Mouse (Mus musculus) forebrain, postnatal 0 days (tissue): ENCODE data around the gene Syne4. TPM values are rescaled to one million over a fixed set of nuclear protein-coding genes. Genes with fewer than 3 reads are reported as not detected.

Source experiments
- ATAC-seq: fragments of 200-750 bp; cut with Nextera tagmentation; 2 replicates; pipeline ENCODE4 v1.8.0; 2017; ENCODE audit warnings: mild to moderate bottlenecking, moderate library complexity
- DNase-seq: peaks from one replicate; pipeline ENCODE4 v3.0.0-alpha.2; 2015
- H3K27ac ChIP-seq: fragments of 300-500 bp; sonication (generic); 2 replicates; pipeline ENCODE4 v1.5.1; 2014; ENCODE audit warnings: low read depth, mild to moderate bottlenecking, antibody characterized with exemption, low read length, moderate library complexity, mixed read lengths
- H3K27me3 ChIP-seq: fragments of 300-500 bp; sonication (generic); 2 replicates; pipeline ENCODE4 v1.6.1; 2014; ENCODE audit warnings: mild to moderate bottlenecking, low read length, mixed read lengths; ENCODE audit not compliant: insufficient read depth
- H3K36me3 ChIP-seq: fragments of 300-500 bp; sonication (generic); 2 replicates; pipeline ENCODE4 v1.6.1; 2014; ENCODE audit warnings: mild to moderate bottlenecking, moderate library complexity; ENCODE audit not compliant: insufficient read depth
- H3K4me1 ChIP-seq: fragments of 300-500 bp; sonication (generic); 2 replicates; pipeline ENCODE4 v1.6.1; 2014; ENCODE audit warnings: antibody characterized with exemption; ENCODE audit not compliant: insufficient read depth
- H3K4me2 ChIP-seq: fragments of 300-500 bp; sonication (generic); 2 replicates; pipeline ENCODE4 v1.6.1; 2014; ENCODE audit warnings: low read depth, mild to moderate bottlenecking, moderate library complexity
- H3K4me3 ChIP-seq: fragments of 300-500 bp; sonication (generic); 2 replicates; pipeline ENCODE4 v1.5.1; 2014; ENCODE audit warnings: low read depth, low read length, mixed read lengths
- H3K9ac ChIP-seq: fragments of 300-500 bp; sonication (generic); 2 replicates; pipeline ENCODE4 v1.6.1; 2014; ENCODE audit warnings: mild to moderate bottlenecking
- H3K9me3 ChIP-seq: fragments of 300-500 bp; sonication (generic); 2 replicates; pipeline ENCODE4 v1.6.1; 2016; ENCODE audit warnings: low read length
- CTCF ChIP-seq: sonication (generic); IDR thresholded peaks from 2 replicates; pipeline ENCODE4 v1.5.1; 2016; ENCODE audit warnings: antibody characterized with exemption, control low read depth, low read depth
- WGBS: fragments of 180-500 bp; shearing (Covaris S2); extraction: QIAGEN DNeasy Blood & Tissue Kit; methylation state at CpG from one replicate; pipeline ENCODE4 v1.1.7; 2014; 5-methylcytosine and 5-hydroxymethylcytosine counted together
- polyA plus RNA-seq: library from polyadenylated mRNA; unstranded; fragments of >200 nt; fragmentation: Nextera tagmentation; extraction: Ambion mirVana; gene quantifications from 2 replicates; pipeline ENCODE4 v1.2.1, GENCODE M21; 2015
- total RNA-seq: library from RNA; depleted of rRNA; stranded (reverse); fragments of >200 nt; gene quantifications from 2 replicates; pipeline ENCODE4 v1.2.3, GENCODE M21; 2014

The Syne4 gene
- total and polyA plus RNA-seq, 2 experiments from 2014 or later = 4.5 to 5.2 TPM

DNA sequence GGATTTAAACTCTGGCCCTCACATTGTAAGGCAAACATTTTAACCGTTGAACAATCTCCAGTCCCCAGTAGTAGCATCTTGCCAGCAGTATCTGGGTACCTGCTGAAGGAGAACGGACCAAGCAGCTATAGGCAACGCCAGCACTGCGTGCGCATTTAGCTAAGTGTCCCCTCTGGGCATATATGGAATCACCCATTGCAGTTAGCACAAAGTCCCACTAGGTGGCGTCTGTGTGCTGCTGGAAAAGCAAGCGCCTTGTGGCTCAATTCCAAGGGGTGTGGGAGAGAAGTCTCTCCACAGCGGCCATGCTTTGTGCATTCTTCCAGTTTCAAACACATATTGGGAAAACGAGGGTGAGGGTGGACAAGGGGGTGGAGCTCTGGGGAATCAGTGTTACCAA, 21.8 kb downstream of the Syne4 start:
- Histone ChIP-seq H3K4me2 (peak overlapping the region; percentile 31), H3K4me1 (peaks cover 7% of the 10 kb centered on the region)

DNA sequence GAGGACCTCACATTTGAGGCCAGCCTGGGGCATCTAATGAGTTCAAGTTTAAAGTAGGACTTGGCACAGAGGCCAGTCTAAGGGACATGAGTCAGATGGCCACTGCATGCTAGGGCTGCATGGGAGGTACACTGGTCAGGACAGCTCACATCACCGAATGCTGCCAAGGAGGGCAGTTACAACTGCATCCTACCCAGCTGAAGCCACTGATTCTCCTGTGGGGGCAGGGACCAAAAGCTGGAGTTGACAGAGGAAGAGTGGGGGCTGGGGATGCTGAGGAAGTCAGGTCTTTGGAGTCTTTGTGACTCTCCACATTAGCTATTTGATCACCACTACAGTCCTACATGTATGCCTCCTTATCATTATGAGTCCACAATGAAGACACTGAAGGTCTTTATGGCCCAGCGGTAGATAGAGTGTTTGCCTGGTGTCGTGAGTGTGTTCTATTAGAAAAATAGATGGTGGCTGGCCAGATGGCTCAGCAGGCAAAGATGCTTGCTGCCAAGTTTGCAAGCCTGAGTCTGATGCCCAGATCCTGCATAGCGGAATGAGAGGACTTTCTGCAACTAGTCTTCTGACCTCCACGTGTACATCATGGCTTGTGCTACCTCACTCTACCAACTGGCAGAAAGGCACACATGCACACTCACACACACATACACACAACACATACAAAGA, 25.0 kb downstream of the Syne4 start:
- H3K27me3 ChIP-seq = no peaks in the 10 kb centered on the region
- ATAC-seq = no peak
- no peak for DNase-seq
- no peaks in the 10 kb centered on the region for H3K9me3 ChIP-seq
- no peak overlapping the region for H3K4me2 ChIP-seq
- H3K9ac ChIP-seq = no peak overlapping the region
- H3K36me3 ChIP-seq = no peaks in the 10 kb centered on the region
- H3K4me1 ChIP-seq = peaks cover 4% of the 10 kb centered on the region
- no peak overlapping the region for H3K4me3 ChIP-seq
- H3K27ac ChIP-seq = no peak overlapping the region
- no peak for TF ChIP-seq CTCF
- 53% methylated on average over 5 of the region's 5 CpGs for whole genome bisulfite sequencing

More for the DNA sequence above, 21.8 kb downstream of the Syne4 start:
- Histone ChIP-seq H3K4me3 (no peak overlapping the region), H3K27me3 (no peaks in the 10 kb centered on the region), H3K9me3 (no peaks in the 10 kb centered on the region), H3K36me3 (no peaks in the 10 kb centered on the region), H3K27ac (0 out of 2 replicates have a peak overlapping the region, but pooled peaks have one; percentile 3), H3K9ac (0 out of 2 replicates have a peak overlapping the region, but pooled peaks have one; percentile 1)
- DNase-seq (peak; percentile 99), ATAC-seq (peak; percentile 45)
- TF ChIP-seq CTCF = peak; percentile 100
- WGBS = 2% methylated on average over 9 of the region's 9 CpGs

DNA sequence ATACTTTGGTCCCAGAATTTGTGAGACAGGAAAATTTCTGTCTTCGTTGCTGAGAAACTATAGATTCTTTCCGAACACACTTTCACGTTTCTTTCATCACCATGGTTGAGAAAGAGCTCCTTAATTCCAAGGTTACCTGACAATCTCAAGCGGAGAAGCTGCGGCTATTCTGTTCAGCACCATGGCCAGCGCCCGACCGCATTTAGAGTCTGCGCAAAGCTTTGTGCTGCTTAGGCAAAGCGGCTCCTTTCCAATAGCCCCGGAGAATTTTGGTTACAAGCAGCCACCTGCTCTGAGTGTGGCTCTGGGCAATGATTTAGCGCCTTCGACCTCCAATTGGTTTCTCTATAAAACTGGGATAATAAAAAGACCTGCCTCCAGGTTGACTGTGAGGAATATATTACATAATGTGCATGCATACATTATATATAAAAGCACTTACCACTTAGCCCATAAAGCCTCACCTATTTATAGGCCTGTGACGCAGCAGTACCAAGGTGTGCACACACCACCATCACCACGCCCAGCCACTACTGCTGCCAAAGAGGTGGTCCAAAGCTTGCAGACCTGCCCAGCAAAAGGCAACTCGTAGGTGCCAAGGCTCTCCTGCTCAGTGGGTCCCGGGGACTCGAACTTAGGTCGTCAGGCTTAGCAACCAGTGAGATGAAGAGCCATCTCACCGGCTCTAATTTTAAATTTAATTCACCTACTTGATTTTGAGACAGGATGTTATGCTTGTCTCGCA, 32.2 kb downstream of the Syne4 start:
- WGBS = 29% methylated on average over 21 of the region's 21 CpGs
- Histone ChIP-seq H3K4me1 (0 out of 2 replicates have a peak, but pooled peaks cover 4% of the 10 kb centered on the region), H3K9me3 (no peaks in the 10 kb centered on the region), H3K9ac (no peak overlapping the region), H3K27me3 (peaks cover 3% of the 10 kb centered on the region; the same call in 1 of the 2 replicates), H3K36me3 (no peaks in the 10 kb centered on the region), H3K27ac (no peak overlapping the region), H3K4me2 (no peak overlapping the region), H3K4me3 (no peak overlapping the region)
- DNase-seq = no peak
- TF ChIP-seq CTCF = no peak
- ATAC-seq = no peak

DNA sequence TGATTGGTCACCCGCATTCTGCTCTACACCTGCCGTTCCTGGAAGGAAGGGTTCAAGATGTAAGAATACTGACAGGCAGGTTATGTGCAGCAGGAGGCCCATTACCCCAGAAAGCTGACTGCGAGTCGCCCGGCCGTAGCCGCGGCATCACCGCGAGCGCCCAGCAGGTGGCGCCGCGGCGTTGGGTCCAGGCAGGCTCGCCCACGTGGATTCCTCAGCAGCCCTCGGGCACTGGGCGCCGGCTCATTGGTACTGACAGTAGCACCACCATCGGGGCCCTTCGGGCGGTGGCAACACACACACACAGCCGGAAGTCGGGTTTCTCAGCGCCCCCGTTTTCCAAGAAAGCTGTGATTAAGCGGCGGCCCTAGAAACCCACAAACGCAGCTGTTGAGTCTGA, 33.2 kb downstream of the Syne4 start:
- Histone ChIP-seq H3K27me3 (peaks cover 3% of the 10 kb centered on the region; the same call in 1 of the 2 replicates), H3K4me2 (peak overlapping the region; percentile 47), H3K9ac (no peak overlapping the region), H3K9me3 (no peaks in the 10 kb centered on the region), H3K27ac (no peak overlapping the region), H3K4me3 (peak overlapping the region; percentile 18; the same call in 1 of the 2 replicates), H3K4me1 (0 out of 2 replicates have a peak, but pooled peaks cover 4% of the 10 kb centered on the region), H3K36me3 (0 out of 2 replicates have a peak, but pooled peaks cover 2% of the 10 kb centered on the region)
- peak; percentile 91 for TF ChIP-seq CTCF
- 3% methylated on average over 30 of the region's 30 CpGs for WGBS
- peak; percentile 86 for ATAC-seq
- peak; percentile 87 for DNase-seq

DNA sequence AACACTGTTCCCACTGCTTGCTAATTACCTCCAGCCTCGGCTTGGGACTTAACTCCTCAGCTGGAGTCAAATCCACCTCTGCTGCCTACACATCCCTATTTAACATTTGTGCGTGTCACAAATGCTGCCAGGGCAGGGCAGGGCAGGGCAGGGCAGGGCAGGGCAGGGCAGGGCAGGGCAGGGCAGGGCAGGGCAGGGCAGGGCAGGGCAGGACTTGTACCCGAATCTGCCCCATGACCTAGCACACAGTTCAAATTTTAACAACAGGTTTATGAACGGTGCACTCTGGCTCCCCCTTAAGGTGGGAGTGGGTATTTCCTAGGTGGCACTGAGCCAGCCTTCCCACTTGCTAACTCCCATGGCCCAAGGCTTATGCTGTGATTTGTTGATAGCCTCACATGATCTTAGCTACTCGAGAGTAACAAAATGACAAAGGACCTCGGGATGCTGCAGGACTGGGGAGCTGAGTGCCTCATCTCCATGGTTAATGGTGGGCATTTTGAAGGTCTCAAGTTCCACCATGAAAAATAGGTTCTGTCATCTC, 38.7 kb downstream of the Syne4 start:
- Histone ChIP-seq H3K27me3 (no peaks in the 10 kb centered on the region; the same call in 1 of the 2 replicates), H3K9me3 (no peaks in the 10 kb centered on the region), H3K9ac (no peak overlapping the region), H3K36me3 (peaks cover 24% of the 10 kb centered on the region), H3K4me2 (no peak overlapping the region), H3K27ac (peak overlapping the region; percentile 54; the same call in 1 of the 2 replicates), H3K4me1 (no peaks in the 10 kb centered on the region), H3K4me3 (no peak overlapping the region)
- TF ChIP-seq CTCF = peak; percentile 84
- peak; percentile 84 for DNase-seq
- peak; percentile 89 for ATAC-seq
- WGBS = 15% methylated on average over 6 of the region's 6 CpGs

DNA sequence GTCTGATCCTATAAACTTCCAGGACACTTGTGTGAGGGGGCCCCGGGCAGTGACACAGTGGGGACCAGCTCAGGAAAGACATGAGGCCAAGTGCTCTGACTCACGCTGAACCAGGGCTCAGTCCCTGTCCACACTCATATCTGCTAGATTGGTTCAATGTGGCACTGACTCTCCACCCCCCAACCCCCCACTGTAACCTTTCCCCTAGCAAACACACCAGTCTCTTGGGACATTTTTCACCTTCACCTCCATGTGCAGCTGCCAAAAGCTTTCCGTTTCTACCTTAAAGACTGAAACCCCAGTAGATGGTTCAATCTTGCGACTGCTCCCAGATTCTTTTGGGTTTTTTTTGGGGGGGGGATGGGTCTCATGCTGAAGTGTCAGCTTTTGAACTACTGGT, 39.5 kb downstream of the Syne4 start:
- no peak for ATAC-seq
- Histone ChIP-seq H3K9me3 (no peaks in the 10 kb centered on the region), H3K36me3 (peaks cover 30% of the 10 kb centered on the region), H3K27me3 (no peaks in the 10 kb centered on the region; the same call in 1 of the 2 replicates), H3K4me3 (no peak overlapping the region), H3K27ac (peak overlapping the region; percentile 54; the same call in 1 of the 2 replicates), H3K4me1 (no peaks in the 10 kb centered on the region), H3K9ac (no peak overlapping the region), H3K4me2 (no peak overlapping the region)
- 77% methylated on average over 4 of the region's 4 CpGs for WGBS
- no peak for DNase-seq
- TF ChIP-seq CTCF = no peak
